Mouse (Mus musculus): Measurements from ENCODE around the gene Naaladl2. TPM values are rescaled to one million over a fixed set of nuclear protein-coding genes. Genes with fewer than 3 reads are reported as not detected.
A peak's percentile ranks its signal among the peaks of the same experiment; 100 is the strongest.

Gene Naaladl2
- polyA plus RNA-seq, 1 experiment from 2014 or later = 2.0 TPM

- Histone ChIP-seq H3K9me3 (ENCODE audit: control insufficient read depth, low read length) (no peaks in the 10 kb centered on the region), H3K4me1 (replicated peaks; ENCODE audit: control insufficient read depth, insufficient read depth, low read length) (peaks cover 7% of the 10 kb centered on the region), H3K4me2 (ENCODE audit: low read depth, low read length) (peak overlapping the region; percentile 3; the same call in 1 of the 2 replicates), H3K36me3 (ENCODE audit: control insufficient read depth, insufficient read depth, low read length) (no peaks in the 10 kb centered on the region), H3K4me3 (ENCODE audit: low read length) (no peak overlapping the region), H3K9ac (ENCODE audit: low read length) (no peak overlapping the region), H3K27me3 (ENCODE audit: control insufficient read depth, insufficient read depth, low read depth, low read length) (no peaks in the 10 kb centered on the region), H3K27ac (ENCODE audit: low read length) (peak overlapping the region; percentile 85)
- WGBS = 39% methylated on average over 4 of the region's 4 CpGs
- peak; percentile 92 for ATAC-seq (ENCODE audit: low read depth)
Measured at GRCm38 (mm10) chr3:24070424-24071168, 1073.5 kb downstream of the Naaladl2 start.

GRCm38 (mm10) chr3:24048217-24048616 is 1095.8 kb downstream of the Naaladl2 start:
- Histone ChIP-seq H3K9ac (ENCODE audit: low read length) (no peak overlapping the region), H3K4me1 (replicated peaks; ENCODE audit: control insufficient read depth, insufficient read depth, low read length) (no peaks in the 10 kb centered on the region), H3K36me3 (ENCODE audit: control insufficient read depth, insufficient read depth, low read length) (no peaks in the 10 kb centered on the region), H3K4me2 (ENCODE audit: low read depth, low read length) (no peak overlapping the region), H3K27ac (ENCODE audit: low read length) (no peak overlapping the region), H3K4me3 (ENCODE audit: low read length) (no peak overlapping the region), H3K27me3 (ENCODE audit: control insufficient read depth, insufficient read depth, low read depth, low read length) (no peaks in the 10 kb centered on the region), H3K9me3 (ENCODE audit: control insufficient read depth, low read length) (no peaks in the 10 kb centered on the region)
- no peak for ATAC-seq (ENCODE audit: low read depth)

- Histone ChIP-seq H3K27me3 (ENCODE audit: control insufficient read depth, insufficient read depth, low read depth, low read length) (no peaks in the 10 kb centered on the region), H3K4me2 (ENCODE audit: low read depth, low read length) (no peak overlapping the region), H3K27ac (ENCODE audit: low read length) (no peak overlapping the region), H3K9ac (ENCODE audit: low read length) (no peak overlapping the region), H3K9me3 (ENCODE audit: control insufficient read depth, low read length) (no peaks in the 10 kb centered on the region), H3K4me1 (replicated peaks; ENCODE audit: control insufficient read depth, insufficient read depth, low read length) (no peaks in the 10 kb centered on the region), H3K36me3 (ENCODE audit: control insufficient read depth, insufficient read depth, low read length) (no peaks in the 10 kb centered on the region), H3K4me3 (ENCODE audit: low read length) (no peak overlapping the region)
- no peak for ATAC-seq (ENCODE audit: low read depth)
- WGBS = 85% methylated on average over 1 of the region's 1 CpGs
Measured at GRCm38 (mm10) chr3:24001741-24002140, 1142.3 kb downstream of the Naaladl2 start.

GRCm38 (mm10) chr3:23973727-23974126 is 1170.3 kb downstream of the Naaladl2 start:
- Histone ChIP-seq H3K4me1 (replicated peaks; ENCODE audit: control insufficient read depth, insufficient read depth, low read length) (no peaks in the 10 kb centered on the region), H3K9me3 (ENCODE audit: control insufficient read depth, low read length) (no peaks in the 10 kb centered on the region), H3K36me3 (ENCODE audit: control insufficient read depth, insufficient read depth, low read length) (no peaks in the 10 kb centered on the region), H3K9ac (ENCODE audit: low read length) (no peak overlapping the region), H3K4me3 (ENCODE audit: low read length) (no peak overlapping the region), H3K27ac (ENCODE audit: low read length) (peak overlapping the region; percentile 57; the same call in 1 of the 2 replicates), H3K4me2 (ENCODE audit: low read depth, low read length) (no peak overlapping the region), H3K27me3 (ENCODE audit: control insufficient read depth, insufficient read depth, low read depth, low read length) (no peaks in the 10 kb centered on the region)
- 32% methylated on average over 1 of the region's 1 CpGs for WGBS
- ATAC-seq (ENCODE audit: low read depth) = peak; percentile 44

GRCm38 (mm10) chr3:23972747-23973667 is 1171.1 kb downstream of the Naaladl2 start:
- no peak overlapping the region for H3K4me2 ChIP-seq (ENCODE audit: low read depth, low read length)
- H3K27me3 ChIP-seq (ENCODE audit: control insufficient read depth, insufficient read depth, low read depth, low read length) = no peaks in the 10 kb centered on the region
- H3K36me3 ChIP-seq (ENCODE audit: control insufficient read depth, insufficient read depth, low read length) = no peaks in the 10 kb centered on the region
- H3K27ac ChIP-seq (ENCODE audit: low read length) = peak overlapping the region; percentile 59
- no peaks in the 10 kb centered on the region for H3K9me3 ChIP-seq (ENCODE audit: control insufficient read depth, low read length)
- peak; percentile 92 for ATAC-seq (ENCODE audit: low read depth)
- WGBS = 35% methylated on average over 4 of the region's 4 CpGs
- H3K4me1 ChIP-seq (replicated peaks; ENCODE audit: control insufficient read depth, insufficient read depth, low read length) = no peaks in the 10 kb centered on the region
- H3K9ac ChIP-seq (ENCODE audit: low read length) = no peak overlapping the region
- H3K4me3 ChIP-seq (ENCODE audit: low read length) = no peak overlapping the region

- Histone ChIP-seq H3K9me3 (ENCODE audit: control insufficient read depth, low read length) (no peaks in the 10 kb centered on the region), H3K36me3 (ENCODE audit: control insufficient read depth, insufficient read depth, low read length) (no peaks in the 10 kb centered on the region), H3K4me1 (replicated peaks; ENCODE audit: control insufficient read depth, insufficient read depth, low read length) (no peaks in the 10 kb centered on the region), H3K4me2 (ENCODE audit: low read depth, low read length) (no peak overlapping the region), H3K4me3 (ENCODE audit: low read length) (no peak overlapping the region), H3K27ac (ENCODE audit: low read length) (no peak overlapping the region), H3K27me3 (ENCODE audit: control insufficient read depth, insufficient read depth, low read depth, low read length) (no peaks in the 10 kb centered on the region), H3K9ac (ENCODE audit: low read length) (no peak overlapping the region)
- ATAC-seq (ENCODE audit: low read depth) = no peak
Measured at GRCm38 (mm10) chr3:23962961-23963621, 1181.0 kb downstream of the Naaladl2 start.

GRCm38 (mm10) chr3:23946182-23946581 is 1197.9 kb downstream of the Naaladl2 start:
- 58% methylated on average over 2 of the region's 2 CpGs for WGBS
- ATAC-seq (ENCODE audit: low read depth) = no peak
- Histone ChIP-seq H3K27ac (ENCODE audit: low read length) (no peak overlapping the region), H3K4me2 (ENCODE audit: low read depth, low read length) (no peak overlapping the region), H3K9me3 (ENCODE audit: control insufficient read depth, low read length) (no peaks in the 10 kb centered on the region), H3K27me3 (ENCODE audit: control insufficient read depth, insufficient read depth, low read depth, low read length) (no peaks in the 10 kb centered on the region), H3K36me3 (ENCODE audit: control insufficient read depth, insufficient read depth, low read length) (no peaks in the 10 kb centered on the region), H3K4me3 (ENCODE audit: low read length) (no peak overlapping the region), H3K4me1 (replicated peaks; ENCODE audit: control insufficient read depth, insufficient read depth, low read length) (no peaks in the 10 kb centered on the region), H3K9ac (ENCODE audit: low read length) (no peak overlapping the region)

GRCm38 (mm10) chr3:23937299-23937698 is 1206.8 kb downstream of the Naaladl2 start:
- H3K27me3 ChIP-seq (ENCODE audit: control insufficient read depth, insufficient read depth, low read depth, low read length) = no peaks in the 10 kb centered on the region
- peak overlapping the region; percentile 17 for H3K4me2 ChIP-seq (ENCODE audit: low read depth, low read length)
- 36% methylated on average over 5 of the region's 5 CpGs for WGBS
- no peaks in the 10 kb centered on the region for H3K9me3 ChIP-seq (ENCODE audit: control insufficient read depth, low read length)
- H3K36me3 ChIP-seq (ENCODE audit: control insufficient read depth, insufficient read depth, low read length) = no peaks in the 10 kb centered on the region
- no peaks in the 10 kb centered on the region for H3K4me1 ChIP-seq (replicated peaks; ENCODE audit: control insufficient read depth, insufficient read depth, low read length)
- H3K9ac ChIP-seq (ENCODE audit: low read length) = no peak overlapping the region
- H3K27ac ChIP-seq (ENCODE audit: low read length) = no peak overlapping the region
- H3K4me3 ChIP-seq (ENCODE audit: low read length) = no peak overlapping the region
- no peak for ATAC-seq (ENCODE audit: low read depth)

GRCm38 (mm10) chr3:23928097-23928496 is 1216.0 kb downstream of the Naaladl2 start:
- Histone ChIP-seq H3K27me3 (ENCODE audit: control insufficient read depth, insufficient read depth, low read depth, low read length) (no peaks in the 10 kb centered on the region), H3K36me3 (ENCODE audit: control insufficient read depth, insufficient read depth, low read length) (no peaks in the 10 kb centered on the region), H3K27ac (ENCODE audit: low read length) (no peak overlapping the region), H3K4me2 (ENCODE audit: low read depth, low read length) (no peak overlapping the region), H3K4me1 (replicated peaks; ENCODE audit: control insufficient read depth, insufficient read depth, low read length) (no peaks in the 10 kb centered on the region), H3K9me3 (ENCODE audit: control insufficient read depth, low read length) (no peaks in the 10 kb centered on the region), H3K9ac (ENCODE audit: low read length) (no peak overlapping the region), H3K4me3 (ENCODE audit: low read length) (no peak overlapping the region)
- ATAC-seq (ENCODE audit: low read depth) = no peak
- 63% methylated on average over 4 of the region's 4 CpGs for WGBS
